Mouse (Mus musculus): Measurements from ENCODE around the gene Lsmem1.
"Not testable (repeated sequence)": the region's sequence is repeated elsewhere in the genome, so short reads cannot be mapped to it uniquely, and the experiment has no call there.

Lsmem1 gene

GRCm38 (mm10) chr12:40214888-40215876 lies 15.9 kb upstream of the Lsmem1 start:
- no peak for DNase-seq (ENCODE audit: low spot score)

- no peak for DNase-seq (ENCODE audit: low spot score)
These were observed 9.8 kb upstream of the Lsmem1 start for GRCm38 (mm10) chr12:40209049-40209448.

- DNase-seq (ENCODE audit: low spot score): no peak
These were observed 8.6 kb upstream of the Lsmem1 start for GRCm38 (mm10) chr12:40207909-40208308.

- no peak for DNase-seq (ENCODE audit: low spot score)
These were observed 3.1 kb upstream of the Lsmem1 start for GRCm38 (mm10) chr12:40202161-40203035.

- no peak for DNase-seq (ENCODE audit: low spot score)
These were observed 1.4 kb upstream of the Lsmem1 start for GRCm38 (mm10) chr12:40200484-40201235.

GRCm38 (mm10) chr12:40199795-40200402 lies 609 bp upstream of the Lsmem1 start:
- DNase-seq (ENCODE audit: low spot score): peak; percentile 68

- no peak for DNase-seq (ENCODE audit: low spot score)
These were observed 863 bp downstream of the Lsmem1 start for GRCm38 (mm10) chr12:40198427-40198826.

- DNase-seq (ENCODE audit: low spot score): no peak
These were observed 1.3 kb downstream of the Lsmem1 start for GRCm38 (mm10) chr12:40198019-40198418.

GRCm38 (mm10) chr12:40197511-40197910 lies 1.8 kb downstream of the Lsmem1 start:
- no peak for DNase-seq (ENCODE audit: low spot score)

GRCm38 (mm10) chr12:40185474-40185873 lies 13.8 kb downstream of the Lsmem1 start:
- DNase-seq (ENCODE audit: low spot score): no peak

- DNase-seq (ENCODE audit: low spot score): no peak
These were observed 22.2 kb downstream of the Lsmem1 start for GRCm38 (mm10) chr12:40177089-40177488.

- DNase-seq (ENCODE audit: low spot score): no peak
These were observed 23.1 kb downstream of the Lsmem1 start for GRCm38 (mm10) chr12:40176158-40176557.

- DNase-seq (ENCODE audit: low spot score): not testable (repeated sequence)
These were observed 24.1 kb downstream of the Lsmem1 start for GRCm38 (mm10) chr12:40175171-40175570.

GRCm38 (mm10) chr12:40171637-40172036 lies 27.7 kb downstream of the Lsmem1 start:
- DNase-seq (ENCODE audit: low spot score): no peak

GRCm38 (mm10) chr12:40169675-40170074 lies 29.6 kb downstream of the Lsmem1 start:
- no peak for DNase-seq (ENCODE audit: low spot score)

- DNase-seq (ENCODE audit: low spot score): peak; percentile 22
These were observed 34.7 kb downstream of the Lsmem1 start for GRCm38 (mm10) chr12:40164621-40165020.

GRCm38 (mm10) chr12:40160777-40161176 lies 38.5 kb downstream of the Lsmem1 start:
- DNase-seq (ENCODE audit: low spot score): no peak

- no peak for DNase-seq (ENCODE audit: low spot score)
These were observed 45.1 kb downstream of the Lsmem1 start for GRCm38 (mm10) chr12:40154188-40154587.

GRCm38 (mm10) chr12:40152353-40153069 lies 46.8 kb downstream of the Lsmem1 start:
- no peak for DNase-seq (ENCODE audit: low spot score)

GRCm38 (mm10) chr12:40147319-40147718 lies 52.0 kb downstream of the Lsmem1 start:
- DNase-seq (ENCODE audit: low spot score): no peak

- no peak for DNase-seq (ENCODE audit: low spot score)
These were observed 52.8 kb downstream of the Lsmem1 start for GRCm38 (mm10) chr12:40146510-40146909.
